Mouse (Mus musculus): ENCODE data around the gene Gm20696. TPM values are rescaled to one million over a fixed set of nuclear protein-coding genes. Genes with fewer than 3 reads are reported as not detected.

The Gm20696 gene
- polyA plus RNA-seq, 1 experiment from 2014 or later: 3.6 TPM

GRCm38 (mm10) chr6:99369931-99370330 is 296.7 kb downstream of the Gm20696 start:
- no peaks in the 10 kb centered on the region for H3K36me3 ChIP-seq
- H3K27me3 ChIP-seq: no peaks in the 10 kb centered on the region
- peaks cover 3% of the 10 kb centered on the region for H3K4me1 ChIP-seq (replicated peaks)
- no peak overlapping the region for H3K4me3 ChIP-seq (replicated peaks)
- H3K9ac ChIP-seq (replicated peaks): no peak overlapping the region
- no peaks in the 10 kb centered on the region for H3K9me3 ChIP-seq
- ATAC-seq: no peak
- WGBS: 90% methylated on average over 2 of the region's 2 CpGs
- H3K4me2 ChIP-seq (replicated peaks): no peak overlapping the region
- no peak overlapping the region for H3K27ac ChIP-seq

GRCm38 (mm10) chr6:99369156-99369555 is 297.4 kb downstream of the Gm20696 start:
- Histone ChIP-seq H3K36me3 (no peaks in the 10 kb centered on the region), H3K4me1 (replicated peaks) (no peaks in the 10 kb centered on the region), H3K27ac (no peak overlapping the region), H3K9ac (replicated peaks) (no peak overlapping the region), H3K27me3 (no peaks in the 10 kb centered on the region), H3K4me2 (replicated peaks) (no peak overlapping the region), H3K4me3 (replicated peaks) (no peak overlapping the region), H3K9me3 (no peaks in the 10 kb centered on the region)
- 89% methylated on average over 3 of the region's 3 CpGs for WGBS
- no peak for ATAC-seq

DNA sequence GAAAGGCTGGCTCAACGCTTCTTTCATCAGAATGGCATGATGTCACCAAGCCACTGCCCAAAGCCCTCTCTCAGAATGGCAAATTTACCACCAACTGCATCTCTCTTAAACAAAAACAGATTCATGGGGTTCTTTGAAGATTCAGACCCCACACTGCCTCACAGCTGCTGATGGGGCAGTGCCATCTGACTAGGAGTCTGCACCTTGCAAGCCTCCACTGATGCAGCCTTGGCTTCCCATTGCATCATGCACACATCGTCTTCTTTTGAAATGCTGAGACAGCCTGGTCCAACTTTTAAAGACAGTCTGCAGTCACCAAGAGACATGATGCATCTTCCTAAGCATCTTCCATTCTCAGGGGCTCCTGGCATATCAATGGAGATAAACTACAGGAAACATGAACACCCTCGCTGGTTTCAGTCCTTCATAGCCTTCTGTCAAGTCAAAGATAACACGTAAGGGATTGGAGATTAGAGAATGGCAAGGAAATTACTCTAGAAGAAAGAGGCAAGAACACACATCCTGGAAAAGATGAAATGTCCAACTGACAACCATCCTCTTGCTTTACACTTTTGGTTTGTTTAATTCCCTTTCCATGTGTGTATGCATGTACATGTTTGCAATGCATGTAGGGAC is 298.4 kb downstream of the Gm20696 start:
- no peaks in the 10 kb centered on the region for H3K27me3 ChIP-seq
- no peak overlapping the region for H3K4me3 ChIP-seq (replicated peaks)
- H3K36me3 ChIP-seq: no peaks in the 10 kb centered on the region
- no peak overlapping the region for H3K27ac ChIP-seq
- no peak for ATAC-seq
- H3K9me3 ChIP-seq: no peaks in the 10 kb centered on the region
- H3K4me2 ChIP-seq (replicated peaks): no peak overlapping the region
- no peaks in the 10 kb centered on the region for H3K4me1 ChIP-seq (replicated peaks)
- 90% methylated on average over 4 of the region's 4 CpGs for WGBS
- no peak overlapping the region for H3K9ac ChIP-seq (replicated peaks)

- Histone ChIP-seq H3K36me3 (no peaks in the 10 kb centered on the region), H3K4me1 (replicated peaks) (no peaks in the 10 kb centered on the region), H3K27ac (no peak overlapping the region), H3K27me3 (no peaks in the 10 kb centered on the region), H3K9me3 (no peaks in the 10 kb centered on the region), H3K4me2 (replicated peaks) (no peak overlapping the region), H3K9ac (replicated peaks) (no peak overlapping the region), H3K4me3 (replicated peaks) (no peak overlapping the region)
- 83% methylated on average over 6 of the region's 6 CpGs for WGBS
- ATAC-seq: no peak
Measured at GRCm38 (mm10) chr6:99364545-99364944, 302.1 kb downstream of the Gm20696 start.

DNA sequence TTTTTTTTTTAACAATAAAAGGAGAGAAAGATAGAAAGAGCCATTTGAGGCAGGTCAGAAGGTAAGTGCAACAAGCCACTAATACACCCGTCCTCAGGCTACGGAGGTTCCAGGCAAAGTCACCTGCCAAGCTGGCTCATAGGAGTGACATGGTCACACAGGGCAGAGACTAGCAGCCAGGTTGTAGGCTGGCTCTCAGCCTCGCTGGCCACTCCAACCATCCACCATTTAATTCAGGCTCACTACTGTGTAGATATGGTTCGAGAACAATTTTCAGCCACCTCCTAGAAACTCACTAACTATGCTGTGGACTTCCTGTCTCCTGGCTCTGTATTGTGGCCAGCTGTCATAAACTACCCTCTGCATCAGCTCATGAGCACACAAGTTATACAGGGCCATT is 306.0 kb downstream of the Gm20696 start:
- H3K4me2 ChIP-seq (replicated peaks): no peak overlapping the region
- no peaks in the 10 kb centered on the region for H3K36me3 ChIP-seq
- H3K27ac ChIP-seq: no peak overlapping the region
- H3K4me3 ChIP-seq (replicated peaks): no peak overlapping the region
- ATAC-seq: no peak
- no peak overlapping the region for H3K9ac ChIP-seq (replicated peaks)
- no peaks in the 10 kb centered on the region for H3K9me3 ChIP-seq
- 97% methylated on average over 4 of the region's 4 CpGs for WGBS
- H3K27me3 ChIP-seq: no peaks in the 10 kb centered on the region
- no peaks in the 10 kb centered on the region for H3K4me1 ChIP-seq (replicated peaks)

- Histone ChIP-seq H3K36me3 (no peaks in the 10 kb centered on the region), H3K4me3 (replicated peaks) (no peak overlapping the region), H3K9me3 (no peaks in the 10 kb centered on the region), H3K9ac (replicated peaks) (no peak overlapping the region), H3K4me1 (replicated peaks) (no peaks in the 10 kb centered on the region), H3K27me3 (no peaks in the 10 kb centered on the region), H3K4me2 (replicated peaks) (no peak overlapping the region), H3K27ac (no peak overlapping the region)
- ATAC-seq: no peak
- 78% methylated on average over 6 of the region's 6 CpGs for WGBS
Measured at GRCm38 (mm10) chr6:99359765-99360499, 306.7 kb downstream of the Gm20696 start.

DNA sequence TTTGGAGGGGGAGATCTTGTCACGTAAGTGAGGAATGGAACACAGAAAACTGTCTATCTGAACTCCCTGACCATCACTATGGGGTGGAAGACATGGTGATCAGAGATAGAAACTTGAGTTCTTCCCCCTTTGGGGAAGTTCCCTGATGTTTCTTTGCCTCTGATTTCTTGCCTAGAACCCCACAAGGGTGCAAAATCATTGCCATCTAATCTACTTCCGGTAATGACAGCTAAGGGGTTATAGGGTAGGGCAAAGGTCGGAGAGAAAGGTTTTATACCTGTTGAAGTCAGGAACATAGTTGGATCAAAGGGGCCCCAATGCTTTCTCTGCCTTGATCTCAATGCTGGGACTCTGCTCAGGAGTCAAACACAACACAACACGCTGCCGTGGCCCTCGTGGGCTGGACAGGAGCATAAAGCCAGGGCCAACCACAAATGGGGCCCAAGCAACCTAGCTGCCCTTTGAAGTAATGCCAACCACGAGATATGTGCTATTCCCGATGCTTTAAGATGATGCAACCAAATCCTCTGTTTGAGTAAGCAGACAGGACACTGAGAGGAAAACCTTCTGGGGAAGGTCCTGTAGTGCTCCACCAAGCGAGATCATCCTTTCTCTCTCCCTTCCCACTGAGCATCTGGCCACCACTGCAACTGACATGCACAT is 307.4 kb downstream of the Gm20696 start:
- H3K27ac ChIP-seq: no peak overlapping the region
- H3K27me3 ChIP-seq: no peaks in the 10 kb centered on the region
- no peaks in the 10 kb centered on the region for H3K9me3 ChIP-seq
- no peak overlapping the region for H3K4me2 ChIP-seq (replicated peaks)
- no peaks in the 10 kb centered on the region for H3K36me3 ChIP-seq
- H3K9ac ChIP-seq (replicated peaks): no peak overlapping the region
- no peaks in the 10 kb centered on the region for H3K4me1 ChIP-seq (replicated peaks)
- ATAC-seq: no peak
- H3K4me3 ChIP-seq (replicated peaks): no peak overlapping the region
- WGBS: 91% methylated on average over 9 of the region's 9 CpGs

DNA sequence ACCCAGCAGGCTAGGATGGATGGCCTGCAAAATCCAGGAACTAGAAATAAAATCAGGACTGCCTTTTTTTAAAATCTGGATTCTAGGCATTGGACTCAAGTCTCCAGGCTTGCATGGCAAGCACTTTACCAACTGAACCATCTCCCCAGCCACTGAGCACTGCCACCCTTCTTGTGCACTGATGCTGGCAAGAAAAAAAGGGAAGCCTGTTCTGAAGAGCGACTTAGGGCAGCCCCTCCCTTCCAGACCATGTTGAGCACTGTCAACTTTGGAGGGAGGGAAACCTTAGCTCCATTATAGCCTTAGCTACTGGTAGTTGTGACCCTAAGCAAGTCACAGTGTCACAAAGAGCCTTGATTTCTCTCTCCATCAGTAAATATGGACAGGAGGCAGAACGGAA is 308.7 kb downstream of the Gm20696 start:
- no peaks in the 10 kb centered on the region for H3K36me3 ChIP-seq
- no peaks in the 10 kb centered on the region for H3K9me3 ChIP-seq
- ATAC-seq: no peak
- H3K9ac ChIP-seq (replicated peaks): no peak overlapping the region
- H3K4me1 ChIP-seq (replicated peaks): no peaks in the 10 kb centered on the region
- no peaks in the 10 kb centered on the region for H3K27me3 ChIP-seq
- no peak overlapping the region for H3K4me3 ChIP-seq (replicated peaks)
- WGBS: 92% methylated on average over 2 of the region's 2 CpGs
- no peak overlapping the region for H3K4me2 ChIP-seq (replicated peaks)
- H3K27ac ChIP-seq: no peak overlapping the region

- H3K9ac ChIP-seq (replicated peaks): no peak overlapping the region
- no peaks in the 10 kb centered on the region for H3K27me3 ChIP-seq
- no peaks in the 10 kb centered on the region for H3K9me3 ChIP-seq
- H3K4me1 ChIP-seq (replicated peaks): no peaks in the 10 kb centered on the region
- no peak overlapping the region for H3K27ac ChIP-seq
- no peak for ATAC-seq
- H3K4me2 ChIP-seq (replicated peaks): no peak overlapping the region
- no peaks in the 10 kb centered on the region for H3K36me3 ChIP-seq
- no peak overlapping the region for H3K4me3 ChIP-seq (replicated peaks)
- WGBS: 64% methylated on average over 2 of the region's 2 CpGs
Measured at GRCm38 (mm10) chr6:99354338-99354737, 312.3 kb downstream of the Gm20696 start.

- no peaks in the 10 kb centered on the region for H3K4me1 ChIP-seq (replicated peaks)
- no peak overlapping the region for H3K27ac ChIP-seq
- H3K9ac ChIP-seq (replicated peaks): no peak overlapping the region
- H3K4me3 ChIP-seq (replicated peaks): no peak overlapping the region
- H3K4me2 ChIP-seq (replicated peaks): no peak overlapping the region
- ATAC-seq: no peak
- no peaks in the 10 kb centered on the region for H3K36me3 ChIP-seq
- WGBS: 83% methylated on average over 2 of the region's 2 CpGs
- no peaks in the 10 kb centered on the region for H3K9me3 ChIP-seq
- H3K27me3 ChIP-seq: no peaks in the 10 kb centered on the region
Measured at GRCm38 (mm10) chr6:99353441-99353840, 313.2 kb downstream of the Gm20696 start.

- H3K4me2 ChIP-seq (replicated peaks): no peak overlapping the region
- no peak overlapping the region for H3K9ac ChIP-seq (replicated peaks)
- no peak for ATAC-seq
- no peak overlapping the region for H3K4me3 ChIP-seq (replicated peaks)
- H3K27me3 ChIP-seq: no peaks in the 10 kb centered on the region
- 0 out of 2 replicates have a peak, but pooled peaks cover 2% of the 10 kb centered on the region for H3K4me1 ChIP-seq (replicated peaks)
- WGBS: 85% methylated on average over 3 of the region's 3 CpGs
- no peaks in the 10 kb centered on the region for H3K9me3 ChIP-seq
- H3K27ac ChIP-seq: no peak overlapping the region
- H3K36me3 ChIP-seq: no peaks in the 10 kb centered on the region
Measured at GRCm38 (mm10) chr6:99350566-99350965, 316.0 kb downstream of the Gm20696 start.

- H3K4me3 ChIP-seq (replicated peaks): no peak overlapping the region
- H3K4me1 ChIP-seq (replicated peaks): 0 out of 2 replicates have a peak, but pooled peaks cover 2% of the 10 kb centered on the region
- H3K4me2 ChIP-seq (replicated peaks): no peak overlapping the region
- H3K36me3 ChIP-seq: no peaks in the 10 kb centered on the region
- H3K9ac ChIP-seq (replicated peaks): no peak overlapping the region
- no peaks in the 10 kb centered on the region for H3K9me3 ChIP-seq
- WGBS: 92% methylated on average over 5 of the region's 5 CpGs
- ATAC-seq: no peak
- no peaks in the 10 kb centered on the region for H3K27me3 ChIP-seq
- no peak overlapping the region for H3K27ac ChIP-seq
Measured at GRCm38 (mm10) chr6:99350156-99350555, 316.4 kb downstream of the Gm20696 start.
